Mouse (Mus musculus): ENCODE results near the gene Duox1. TPM values are rescaled to one million over a fixed set of nuclear protein-coding genes. Genes with fewer than 3 reads are reported as not detected.

Duox1 gene
- polyA plus RNA-seq, 1 experiment from 2014 or later: 0.10 TPM

DNA sequence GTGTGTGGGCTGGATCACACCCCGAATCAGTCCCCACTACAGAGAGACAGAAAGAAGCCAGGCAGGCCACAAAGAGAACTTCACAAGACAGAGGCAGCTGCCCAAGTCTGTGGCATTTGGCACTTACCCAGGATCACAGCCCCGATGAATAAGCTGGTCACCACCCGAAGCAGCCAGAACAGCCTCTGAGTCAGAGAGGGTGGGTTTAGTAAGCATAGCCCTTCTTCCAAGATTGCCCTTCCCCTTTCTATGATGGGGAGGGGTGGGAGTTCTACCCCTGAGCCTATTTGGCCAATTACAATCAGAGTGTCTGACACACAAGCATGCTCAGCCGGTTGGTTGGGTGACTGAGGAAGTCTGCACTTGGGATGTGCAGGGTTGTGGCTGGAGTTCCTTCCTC lies 9.3 kb upstream of the Duox1 start:
- no peaks in the 10 kb centered on the region for H3K36me3 ChIP-seq (ENCODE audit: control insufficient read depth, insufficient read depth)
- peaks cover 32% of the 10 kb centered on the region for H3K27me3 ChIP-seq (replicated peaks; ENCODE audit: control insufficient read depth, insufficient read depth, low read length)
- ATAC-seq: 0 out of 2 replicates have a peak, but pooled peaks have one; percentile 13

GRCm38 (mm10) chr2:122309647-122310046 lies 5.8 kb upstream of the Duox1 start:
- Histone ChIP-seq H3K27me3 (replicated peaks; ENCODE audit: control insufficient read depth, insufficient read depth, low read length) (peaks cover 34% of the 10 kb centered on the region), H3K36me3 (ENCODE audit: control insufficient read depth, insufficient read depth) (no peaks in the 10 kb centered on the region), H3K9me3 (ENCODE audit: control insufficient read depth, low read length) (no peaks in the 10 kb centered on the region), H3K4me3 (replicated peaks; ENCODE audit: low read length) (no peak overlapping the region), H3K4me2 (ENCODE audit: low read length) (no peak overlapping the region), H3K9ac (replicated peaks; ENCODE audit: low read depth, low read length) (no peak overlapping the region), H3K4me1 (replicated peaks; ENCODE audit: control insufficient read depth, insufficient read depth, low read length) (peaks cover 8% of the 10 kb centered on the region), H3K27ac (ENCODE audit: low read length) (no peak overlapping the region)
- WGBS: 41% methylated on average over 3 of the region's 3 CpGs
- no peak for ATAC-seq

More for the DNA sequence above, 9.3 kb upstream of the Duox1 start:
- Histone ChIP-seq H3K9me3 (ENCODE audit: control insufficient read depth, low read length) (no peaks in the 10 kb centered on the region), H3K4me1 (replicated peaks; ENCODE audit: control insufficient read depth, insufficient read depth, low read length) (peaks cover 11% of the 10 kb centered on the region), H3K4me2 (ENCODE audit: low read length) (no peak overlapping the region), H3K27ac (ENCODE audit: low read length) (no peak overlapping the region), H3K4me3 (replicated peaks; ENCODE audit: low read length) (no peak overlapping the region), H3K9ac (replicated peaks; ENCODE audit: low read depth, low read length) (no peak overlapping the region)
- 44% methylated on average over 4 of the region's 4 CpGs for WGBS

GRCm38 (mm10) chr2:122311561-122311960 lies 3.9 kb upstream of the Duox1 start:
- H3K9me3 ChIP-seq (ENCODE audit: control insufficient read depth, low read length): no peaks in the 10 kb centered on the region
- H3K4me3 ChIP-seq (replicated peaks; ENCODE audit: low read length): no peak overlapping the region
- H3K4me1 ChIP-seq (replicated peaks; ENCODE audit: control insufficient read depth, insufficient read depth, low read length): peaks cover 8% of the 10 kb centered on the region
- peaks cover 33% of the 10 kb centered on the region for H3K27me3 ChIP-seq (replicated peaks; ENCODE audit: control insufficient read depth, insufficient read depth, low read length)
- H3K9ac ChIP-seq (replicated peaks; ENCODE audit: low read depth, low read length): no peak overlapping the region
- no peak overlapping the region for H3K27ac ChIP-seq (ENCODE audit: low read length)
- WGBS: 21% methylated on average over 2 of the region's 2 CpGs
- no peak overlapping the region for H3K4me2 ChIP-seq (ENCODE audit: low read length)
- ATAC-seq: no peak
- H3K36me3 ChIP-seq (ENCODE audit: control insufficient read depth, insufficient read depth): no peaks in the 10 kb centered on the region

DNA sequence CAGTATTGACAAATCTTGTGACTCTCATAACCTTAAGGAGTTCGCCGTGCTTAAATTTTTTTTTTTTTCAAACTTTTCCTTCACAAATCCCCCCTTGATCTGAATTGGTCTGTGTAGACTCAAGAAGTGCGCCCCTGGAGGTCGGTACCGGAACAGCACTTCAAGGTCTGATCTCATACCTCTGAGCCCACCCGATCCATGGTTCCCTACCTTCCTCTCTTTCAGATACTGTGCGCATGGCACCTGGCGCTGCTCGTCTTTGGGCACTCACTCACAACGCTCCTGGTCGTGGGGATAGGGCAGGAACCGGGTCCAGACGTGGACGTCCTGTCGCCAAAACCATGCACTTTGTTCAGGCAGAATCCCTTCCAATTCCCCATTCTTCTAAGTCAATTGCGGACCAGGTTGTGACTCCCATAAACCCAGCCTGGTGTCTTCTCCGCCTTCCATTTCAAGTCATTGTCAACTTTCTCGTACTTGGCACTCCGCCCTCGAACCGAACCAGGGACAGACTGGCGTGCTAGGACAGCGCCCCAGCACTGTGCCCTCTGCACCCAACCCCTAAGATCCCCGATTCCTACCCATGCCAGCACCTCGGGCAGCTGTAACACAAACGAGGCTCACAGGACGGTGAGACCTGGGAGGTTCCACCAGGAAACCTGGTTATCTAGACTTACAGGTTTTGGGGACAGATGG lies 2.6 kb upstream of the Duox1 start:
- Histone ChIP-seq H3K4me3 (replicated peaks; ENCODE audit: low read length) (peak overlapping the region; percentile 14; the same call in 1 of the 2 replicates), H3K4me2 (ENCODE audit: low read length) (peak overlapping the region; percentile 35), H3K9me3 (ENCODE audit: control insufficient read depth, low read length) (no peaks in the 10 kb centered on the region), H3K9ac (replicated peaks; ENCODE audit: low read depth, low read length) (no peak overlapping the region), H3K36me3 (ENCODE audit: control insufficient read depth, insufficient read depth) (no peaks in the 10 kb centered on the region), H3K27me3 (replicated peaks; ENCODE audit: control insufficient read depth, insufficient read depth, low read length) (peaks cover 30% of the 10 kb centered on the region), H3K4me1 (replicated peaks; ENCODE audit: control insufficient read depth, insufficient read depth, low read length) (peaks cover 8% of the 10 kb centered on the region), H3K27ac (ENCODE audit: low read length) (no peak overlapping the region)
- ATAC-seq: peak; percentile 57
- WGBS: 2% methylated on average over 27 of the region's 27 CpGs

GRCm38 (mm10) chr2:122313536-122313935 lies 1.9 kb upstream of the Duox1 start, which contains the start of gene Duoxa1:
Duoxa1 (minus strand) TSS chr2:122313730.
- Histone ChIP-seq H3K4me1 (replicated peaks; ENCODE audit: control insufficient read depth, insufficient read depth, low read length) (peaks cover 8% of the 10 kb centered on the region), H3K9ac (replicated peaks; ENCODE audit: low read depth, low read length) (no peak within 1 kb of the TSS), H3K27me3 (replicated peaks; ENCODE audit: control insufficient read depth, insufficient read depth, low read length) (peaks cover 29% of the 10 kb centered on the region), H3K4me2 (ENCODE audit: low read length) (peak within 1 kb of the TSS; percentile 35), H3K4me3 (replicated peaks; ENCODE audit: low read length) (peak within 1 kb of the TSS; percentile 24; the same call in 1 of the 2 replicates), H3K27ac (ENCODE audit: low read length) (no peak within 1 kb of the TSS), H3K9me3 (ENCODE audit: control insufficient read depth, low read length) (no peaks in the 10 kb centered on the region), H3K36me3 (ENCODE audit: control insufficient read depth, insufficient read depth) (no peaks in the 10 kb centered on the region)
- 3% methylated on average over 24 of the region's 24 CpGs for WGBS
- ATAC-seq: peak; percentile 54

DNA sequence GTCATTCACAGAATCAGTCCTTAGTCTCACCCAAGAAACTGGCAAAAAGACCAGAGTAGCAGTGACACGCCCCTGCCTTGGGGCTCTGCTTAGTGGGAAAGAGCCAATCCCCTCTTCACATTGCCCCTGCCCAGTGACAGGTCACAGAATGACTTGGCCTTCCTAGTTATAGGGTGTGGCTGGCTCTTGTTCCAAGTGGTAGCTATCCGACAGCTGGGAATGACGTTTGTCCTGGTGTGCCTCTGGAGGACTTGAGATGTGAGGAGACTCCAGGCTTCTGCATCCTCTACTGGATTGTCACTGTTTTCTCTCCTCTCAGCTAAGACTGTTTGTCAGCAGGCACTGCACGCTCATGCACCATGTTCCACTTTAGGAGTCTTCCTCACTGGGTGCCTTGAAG lies 1.9 kb downstream of the Duox1 start:
- Histone ChIP-seq H3K27me3 (replicated peaks; ENCODE audit: control insufficient read depth, insufficient read depth, low read length) (peaks cover 20% of the 10 kb centered on the region), H3K4me3 (replicated peaks; ENCODE audit: low read length) (no peak overlapping the region), H3K36me3 (ENCODE audit: control insufficient read depth, insufficient read depth) (no peaks in the 10 kb centered on the region), H3K27ac (ENCODE audit: low read length) (no peak overlapping the region), H3K9ac (replicated peaks; ENCODE audit: low read depth, low read length) (no peak overlapping the region), H3K9me3 (ENCODE audit: control insufficient read depth, low read length) (no peaks in the 10 kb centered on the region), H3K4me2 (ENCODE audit: low read length) (no peak overlapping the region), H3K4me1 (replicated peaks; ENCODE audit: control insufficient read depth, insufficient read depth, low read length) (peaks cover 8% of the 10 kb centered on the region)
- no peak for ATAC-seq
- WGBS: 79% methylated on average over 4 of the region's 4 CpGs

DNA sequence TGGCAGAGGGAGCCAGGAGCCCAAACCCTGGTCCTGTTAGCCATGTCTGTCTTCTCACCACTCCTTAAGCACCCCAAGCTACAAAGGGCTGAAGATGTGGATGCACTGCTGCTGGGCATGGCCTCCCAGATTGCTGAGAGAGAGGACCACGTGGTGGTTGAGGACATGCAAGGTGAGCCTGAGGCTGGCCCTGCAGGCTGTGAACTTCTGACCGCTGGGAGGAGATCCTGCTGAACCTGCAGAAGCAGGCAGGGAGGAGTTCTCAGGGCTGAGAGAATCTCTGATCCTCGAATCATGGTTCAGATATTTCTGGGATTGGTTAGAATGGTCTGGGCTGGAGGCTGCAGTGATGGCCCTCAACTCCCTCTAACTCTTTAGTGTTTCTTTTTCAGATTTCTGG lies 8.5 kb downstream of the Duox1 start:
- H3K4me2 ChIP-seq (ENCODE audit: low read length): no peak overlapping the region
- no peak overlapping the region for H3K27ac ChIP-seq (ENCODE audit: low read length)
- no peaks in the 10 kb centered on the region for H3K27me3 ChIP-seq (replicated peaks; ENCODE audit: control insufficient read depth, insufficient read depth, low read length)
- 66% methylated on average over 3 of the region's 3 CpGs for WGBS
- H3K9ac ChIP-seq (replicated peaks; ENCODE audit: low read depth, low read length): no peak overlapping the region
- ATAC-seq: no peak
- H3K4me3 ChIP-seq (replicated peaks; ENCODE audit: low read length): no peak overlapping the region
- H3K4me1 ChIP-seq (replicated peaks; ENCODE audit: control insufficient read depth, insufficient read depth, low read length): no peaks in the 10 kb centered on the region
- no peaks in the 10 kb centered on the region for H3K36me3 ChIP-seq (ENCODE audit: control insufficient read depth, insufficient read depth)
- H3K9me3 ChIP-seq (ENCODE audit: control insufficient read depth, low read length): no peaks in the 10 kb centered on the region

DNA sequence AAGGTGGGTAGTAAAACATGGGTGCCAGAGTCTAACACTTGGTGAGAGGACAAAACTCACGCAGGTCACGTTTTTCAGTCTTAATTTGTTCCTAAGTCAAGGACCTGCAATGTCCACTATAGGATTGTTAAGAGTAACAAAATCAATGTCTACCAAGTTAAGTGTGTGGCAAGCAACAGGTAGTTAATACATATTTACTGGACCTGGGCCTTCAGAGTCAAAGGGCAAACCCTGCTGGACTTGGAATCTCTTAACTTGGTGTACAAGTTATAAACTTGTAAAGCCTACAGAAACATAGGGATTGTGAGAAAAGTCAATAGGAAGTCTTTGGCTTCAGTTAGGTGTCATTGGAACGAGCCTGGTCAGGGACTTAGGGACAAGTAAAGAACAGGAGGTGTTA lies 9.1 kb downstream of the Duox1 start:
- Histone ChIP-seq H3K9ac (replicated peaks; ENCODE audit: low read depth, low read length) (no peak overlapping the region), H3K9me3 (ENCODE audit: control insufficient read depth, low read length) (no peaks in the 10 kb centered on the region), H3K36me3 (ENCODE audit: control insufficient read depth, insufficient read depth) (no peaks in the 10 kb centered on the region), H3K4me3 (replicated peaks; ENCODE audit: low read length) (no peak overlapping the region), H3K27ac (ENCODE audit: low read length) (no peak overlapping the region), H3K4me1 (replicated peaks; ENCODE audit: control insufficient read depth, insufficient read depth, low read length) (no peaks in the 10 kb centered on the region), H3K4me2 (ENCODE audit: low read length) (no peak overlapping the region), H3K27me3 (replicated peaks; ENCODE audit: control insufficient read depth, insufficient read depth, low read length) (no peaks in the 10 kb centered on the region)
- no peak for ATAC-seq
- WGBS: 75% methylated on average over 3 of the region's 3 CpGs

- no peak overlapping the region for H3K9ac ChIP-seq (replicated peaks; ENCODE audit: low read depth, low read length)
- H3K4me2 ChIP-seq (ENCODE audit: low read length): no peak overlapping the region
- H3K9me3 ChIP-seq (ENCODE audit: control insufficient read depth, low read length): no peaks in the 10 kb centered on the region
- no peaks in the 10 kb centered on the region for H3K4me1 ChIP-seq (replicated peaks; ENCODE audit: control insufficient read depth, insufficient read depth, low read length)
- H3K4me3 ChIP-seq (replicated peaks; ENCODE audit: low read length): no peak overlapping the region
- no peaks in the 10 kb centered on the region for H3K27me3 ChIP-seq (replicated peaks; ENCODE audit: control insufficient read depth, insufficient read depth, low read length)
- no peaks in the 10 kb centered on the region for H3K36me3 ChIP-seq (ENCODE audit: control insufficient read depth, insufficient read depth)
- no peak overlapping the region for H3K27ac ChIP-seq (ENCODE audit: low read length)
- 69% methylated on average over 2 of the region's 2 CpGs for whole genome bisulfite sequencing
- no peak for ATAC-seq
Observed at GRCm38 (mm10) chr2:122325361-122325760, 9.9 kb downstream of the Duox1 start.
